Mouse (Mus musculus) hindbrain, embryonic 14.5 days (tissue): Measurements from ENCODE around the gene Gm527. TPM values are rescaled to one million over a fixed set of nuclear protein-coding genes. Genes with fewer than 3 reads are reported as not detected.

Experiments
- polyA plus RNA-seq: library from polyadenylated mRNA; unstranded; fragments of >200 nt; fragmentation: Nextera tagmentation; extraction: Ambion mirVana; gene quantifications from 2 replicates; pipeline ENCODE4 v1.2.1, GENCODE M21; 2014

Gm527 gene
- polyA plus RNA-seq, 1 experiment from 2014 or later: 3.7 TPM

Other genes with a start within 250 kb of the Gm527 start
- gene Klhl28, start 47.6 kb downstream of the Gm527 start, polyA plus RNA-seq: 33.1 and 33.8 TPM in 2 replicates
- gene Togaram1, start 47.9 kb downstream of the Gm527 start, polyA plus RNA-seq: 25.1 and 26.4 TPM in 2 replicates
- gene Prpf39, start 118.4 kb downstream of the Gm527 start, polyA plus RNA-seq: 50.3 and 54.3 TPM in 2 replicates
- gene Fkbp3, start 156.1 kb downstream of the Gm527 start, polyA plus RNA-seq: 401 and 423 TPM in 2 replicates
- 9.0 and 11.5 TPM in 2 replicates for gene Fancm, start 157.7 kb downstream of the Gm527 start, polyA plus RNA-seq